In the genomic region with DNA sequence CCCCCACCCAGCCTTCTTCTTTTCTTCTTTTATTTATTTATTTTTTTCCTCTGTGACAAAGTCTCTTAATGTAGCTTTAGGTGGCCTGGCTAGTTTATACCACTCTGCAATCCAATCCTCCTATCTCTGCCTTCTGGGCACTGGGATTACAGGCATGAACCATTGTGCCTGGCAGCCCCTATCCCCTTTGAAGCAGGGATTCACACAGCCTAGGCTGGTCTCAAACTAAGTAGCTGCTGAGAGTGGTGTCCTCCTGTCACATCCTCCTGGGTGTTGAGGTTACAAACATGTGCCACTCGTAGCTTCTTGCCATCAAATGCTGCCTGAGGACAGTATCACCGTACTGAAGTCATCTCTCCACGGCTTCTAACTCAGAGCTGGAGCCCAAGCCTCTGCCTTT, we compare ENCODE assay signal across 23 mouse cellular contexts. TPM values are rescaled to one million over a fixed set of nuclear protein-coding genes. Genes with fewer than 3 reads are reported as not detected.
DNase-seq lines count a peak whose midpoint lies in the region; ATAC-seq and TF ChIP-seq lines count a peak whose summit lies in the region.
"Had no signal": no experiment of that assay in that cellular context is flagged by ENCODE, and none has a peak within 500 bp of the region (broad histone marks: within the 10 kb centered on the region; RNA-seq: fewer than 3 reads in every experiment).

No protein-coding gene starts in this region.

- 16% methylated on average over 3 of the region's 3 CpGs for WGBS in forebrain, embryonic 12.5 days
- 11% methylated on average over 3 of the region's 3 CpGs for WGBS in forebrain, embryonic 14.5 days
- 36% methylated on average over 3 of the region's 3 CpGs for WGBS in hindbrain, embryonic 11.5 days
- WGBS in hindbrain, embryonic 13.5 days, result 27% methylated on average over 3 of the region's 3 CpGs
- WGBS in midbrain, embryonic 11.5 days, result 28% methylated on average over 3 of the region's 3 CpGs
- 30% methylated on average over 3 of the region's 3 CpGs for whole genome bisulfite sequencing in midbrain, postnatal 0 days
- 21% methylated on average over 3 of the region's 3 CpGs for WGBS in midbrain, embryonic 16.5 days

- no peak overlapping the region for H3K4me3 ChIP-seq in forebrain, embryonic 12.5 days (replicated peaks)
- no peak overlapping the region for H3K4me3 ChIP-seq in forebrain, embryonic 14.5 days (ENCODE audit: low read depth, low read length)
- no peak overlapping the region for H3K4me3 ChIP-seq in hindbrain, embryonic 11.5 days (ENCODE audit: low read depth, low read length)
- no peak overlapping the region for H3K4me3 ChIP-seq in hindbrain, embryonic 13.5 days
- no peak overlapping the region for H3K4me3 ChIP-seq in midbrain, embryonic 11.5 days (ENCODE audit: low read depth, low read length)
- H3K4me3 ChIP-seq in midbrain, postnatal 0 days (ENCODE audit: low read depth, low read length), result no peak overlapping the region
- no peak overlapping the region for H3K4me3 ChIP-seq in midbrain, embryonic 16.5 days (ENCODE audit: low read depth, low read length)
- H3K4me3 ChIP-seq: embryonic facial prominence, embryonic 12.5 days; embryonic facial prominence, embryonic 15.5 days had no signal

- TF ChIP-seq CTCF in midbrain, postnatal 0 days (IDR thresholded peaks at IDR 0.05), result no peak

- no peak overlapping the region for H3K9ac ChIP-seq in forebrain, embryonic 12.5 days
- H3K9ac ChIP-seq in forebrain, embryonic 14.5 days (ENCODE audit: low read length), result no peak overlapping the region
- H3K9ac ChIP-seq in hindbrain, embryonic 11.5 days (ENCODE audit: low read depth, low read length), result no peak overlapping the region
- H3K9ac ChIP-seq in hindbrain, embryonic 13.5 days, result no peak overlapping the region
- H3K9ac ChIP-seq in midbrain, embryonic 11.5 days (ENCODE audit: low read length), result no peak overlapping the region
- H3K9ac ChIP-seq in midbrain, postnatal 0 days (replicated peaks; ENCODE audit: low read length, poor library complexity, severe bottlenecking), result no peak overlapping the region
- no peak overlapping the region for H3K9ac ChIP-seq in midbrain, embryonic 16.5 days (ENCODE audit: low read depth, low read length)
- H3K9ac ChIP-seq: embryonic facial prominence, embryonic 12.5 days; embryonic facial prominence, embryonic 15.5 days had no signal

- H3K27ac ChIP-seq in forebrain, embryonic 12.5 days, result no peak overlapping the region
- H3K27ac ChIP-seq in forebrain, embryonic 14.5 days (ENCODE audit: low read depth, low read length), result no peak overlapping the region
- H3K27ac ChIP-seq in hindbrain, embryonic 11.5 days (ENCODE audit: low read depth, low read length), result no peak overlapping the region
- H3K27ac ChIP-seq in hindbrain, embryonic 13.5 days, result no peak overlapping the region
- no peak overlapping the region for H3K27ac ChIP-seq in midbrain, embryonic 11.5 days (ENCODE audit: low read depth, low read length)
- no peak overlapping the region for H3K27ac ChIP-seq in midbrain, postnatal 0 days (ENCODE audit: low read depth, low read length)
- no peak overlapping the region for H3K27ac ChIP-seq in midbrain, embryonic 16.5 days (ENCODE audit: low read length)
- H3K27ac ChIP-seq: embryonic facial prominence, embryonic 12.5 days; embryonic facial prominence, embryonic 15.5 days had no signal

- ATAC-seq in forebrain, embryonic 12.5 days (ENCODE audit: low FRiP score), result 0 out of 2 replicates have a peak, but pooled peaks have one; percentile 10
- no peak for ATAC-seq in forebrain, embryonic 14.5 days
- peak; percentile 35; the same call in 1 of the 2 replicates for ATAC-seq in hindbrain, embryonic 11.5 days (ENCODE audit: low FRiP score)
- no peak for ATAC-seq in hindbrain, embryonic 13.5 days (ENCODE audit: low FRiP score)
- peak; percentile 26; the same call in 1 of the 2 replicates for ATAC-seq in midbrain, embryonic 11.5 days (ENCODE audit: low FRiP score)
- ATAC-seq in midbrain, postnatal 0 days (ENCODE audit: low FRiP score), result no peak
- peak; percentile 48; the same call in 1 of the 2 replicates for ATAC-seq in midbrain, embryonic 16.5 days
- ATAC-seq: CD4-positive, CD25-positive, alpha-beta regulatory T cell, adult 4 months; intestine, postnatal 0 days had no signal

- no peaks in the 10 kb centered on the region for H3K36me3 ChIP-seq in forebrain, embryonic 12.5 days (replicated peaks)
- no peaks in the 10 kb centered on the region for H3K36me3 ChIP-seq in forebrain, embryonic 14.5 days (ENCODE audit: control insufficient read depth, insufficient read depth, low read length)
- no peaks in the 10 kb centered on the region for H3K36me3 ChIP-seq in hindbrain, embryonic 11.5 days (ENCODE audit: control insufficient read depth, insufficient read depth, low read length)
- H3K36me3 ChIP-seq in hindbrain, embryonic 13.5 days, result no peaks in the 10 kb centered on the region
- H3K36me3 ChIP-seq in midbrain, embryonic 11.5 days (ENCODE audit: control insufficient read depth, insufficient read depth, low read length), result no peaks in the 10 kb centered on the region
- H3K36me3 ChIP-seq in midbrain, postnatal 0 days (ENCODE audit: insufficient read depth, low read length), result no peaks in the 10 kb centered on the region
- H3K36me3 ChIP-seq in midbrain, embryonic 16.5 days (ENCODE audit: control insufficient read depth, insufficient read depth, low read length), result no peaks in the 10 kb centered on the region
- H3K36me3 ChIP-seq: embryonic facial prominence, embryonic 12.5 days; embryonic facial prominence, embryonic 15.5 days had no signal

- H3K9me3 ChIP-seq in forebrain, embryonic 12.5 days, result no peaks in the 10 kb centered on the region
- H3K9me3 ChIP-seq in forebrain, embryonic 14.5 days (replicated peaks; ENCODE audit: control insufficient read depth, low read length), result no peaks in the 10 kb centered on the region
- no peaks in the 10 kb centered on the region for H3K9me3 ChIP-seq in hindbrain, embryonic 11.5 days (ENCODE audit: control insufficient read depth, low read length)
- no peaks in the 10 kb centered on the region for H3K9me3 ChIP-seq in hindbrain, embryonic 13.5 days
- no peaks in the 10 kb centered on the region for H3K9me3 ChIP-seq in midbrain, embryonic 11.5 days (ENCODE audit: control insufficient read depth, low read length)
- no peaks in the 10 kb centered on the region for H3K9me3 ChIP-seq in midbrain, postnatal 0 days (ENCODE audit: low read length)
- no peaks in the 10 kb centered on the region for H3K9me3 ChIP-seq in midbrain, embryonic 16.5 days (replicated peaks; ENCODE audit: control insufficient read depth, low read length, poor library complexity, severe bottlenecking)
- H3K9me3 ChIP-seq: embryonic facial prominence, embryonic 12.5 days; embryonic facial prominence, embryonic 15.5 days had no signal

- H3K4me2 ChIP-seq in forebrain, embryonic 12.5 days, result no peak overlapping the region
- H3K4me2 ChIP-seq in forebrain, embryonic 14.5 days (ENCODE audit: low read length), result no peak overlapping the region
- H3K4me2 ChIP-seq in hindbrain, embryonic 11.5 days (replicated peaks; ENCODE audit: low read depth, low read length), result no peak overlapping the region
- H3K4me2 ChIP-seq in hindbrain, embryonic 13.5 days, result no peak overlapping the region
- no peak overlapping the region for H3K4me2 ChIP-seq in midbrain, embryonic 11.5 days
- H3K4me2 ChIP-seq in midbrain, postnatal 0 days (ENCODE audit: low read depth, low read length, poor library complexity, severe bottlenecking), result no peak overlapping the region
- H3K4me2 ChIP-seq in midbrain, embryonic 16.5 days (ENCODE audit: low read length), result no peak overlapping the region
- H3K4me2 ChIP-seq: embryonic facial prominence, embryonic 12.5 days; embryonic facial prominence, embryonic 15.5 days; heart, embryonic 11.5 days had no signal

- no peak for DNase-seq in forebrain, embryonic 14.5 days (ENCODE audit: low spot score)
- no peak for DNase-seq in hindbrain, embryonic 11.5 days (ENCODE audit: low spot score)
- peak; percentile 89 for DNase-seq in midbrain, embryonic 11.5 days (ENCODE audit: low spot score, missing footprints)
- DNase-seq in midbrain, postnatal 0 days (ENCODE audit: low spot score), result no peak
- no peak for DNase-seq in natural killer cell, adult 2 months (ENCODE audit: low spot score in 2 of 2)
- DNase-seq: adrenal gland, adult 2 months; adrenal gland, postnatal 14 days; cerebellum, adult 11 months; gastrocnemius, postnatal 14 days; heart, adult 11 months had no signal

- no peaks in the 10 kb centered on the region for H3K27me3 ChIP-seq in forebrain, embryonic 12.5 days
- H3K27me3 ChIP-seq in forebrain, embryonic 14.5 days (replicated peaks; ENCODE audit: control insufficient read depth, insufficient read depth, low read length), result no peaks in the 10 kb centered on the region
- no peaks in the 10 kb centered on the region for H3K27me3 ChIP-seq in hindbrain, embryonic 11.5 days (ENCODE audit: control insufficient read depth, insufficient read depth, low read length)
- no peaks in the 10 kb centered on the region for H3K27me3 ChIP-seq in hindbrain, embryonic 13.5 days
- H3K27me3 ChIP-seq in midbrain, embryonic 11.5 days (ENCODE audit: control insufficient read depth, insufficient read depth, low read length), result no peaks in the 10 kb centered on the region
- no peaks in the 10 kb centered on the region for H3K27me3 ChIP-seq in midbrain, postnatal 0 days (ENCODE audit: insufficient read depth, low read length)
- no peaks in the 10 kb centered on the region for H3K27me3 ChIP-seq in midbrain, embryonic 16.5 days (ENCODE audit: control insufficient read depth, insufficient read depth, low read depth, low read length)
- H3K27me3 ChIP-seq: embryonic facial prominence, embryonic 12.5 days; embryonic facial prominence, embryonic 15.5 days had no signal

- peaks cover 10% of the 10 kb centered on the region for H3K4me1 ChIP-seq in forebrain, embryonic 12.5 days
- H3K4me1 ChIP-seq in forebrain, embryonic 14.5 days (ENCODE audit: control insufficient read depth, insufficient read depth, low read length), result 0 out of 2 replicates have a peak, but pooled peaks cover 3% of the 10 kb centered on the region
- no peaks in the 10 kb centered on the region for H3K4me1 ChIP-seq in hindbrain, embryonic 11.5 days (replicated peaks; ENCODE audit: control insufficient read depth, insufficient read depth, low read length)
- peaks cover 8% of the 10 kb centered on the region for H3K4me1 ChIP-seq in hindbrain, embryonic 13.5 days (replicated peaks)
- H3K4me1 ChIP-seq in midbrain, embryonic 11.5 days (ENCODE audit: control insufficient read depth, insufficient read depth, low read length), result peaks cover 5% of the 10 kb centered on the region; the same call in 1 of the 2 replicates
- no peaks in the 10 kb centered on the region for H3K4me1 ChIP-seq in midbrain, postnatal 0 days (ENCODE audit: insufficient read depth, low read length)
- H3K4me1 ChIP-seq in midbrain, embryonic 16.5 days (ENCODE audit: control insufficient read depth, insufficient read depth, low read length), result no peaks in the 10 kb centered on the region
- H3K4me1 ChIP-seq: embryonic facial prominence, embryonic 12.5 days; embryonic facial prominence, embryonic 15.5 days had no signal

RNA-seq across cellular contexts. Expression of gene Slc34a2, which starts 41.7 kb away (rescaled TPM):
- polyA plus RNA-seq in forebrain, embryonic 12.5 days (2016; fragmentation: Nextera tagmentation; extraction: Ambion mirVana), result not detected in 2 replicates
- not detected in 2 replicates for polyA plus RNA-seq in forebrain, embryonic 14.5 days (2014; fragmentation: Nextera tagmentation; extraction: Ambion mirVana)
- not detected in 2 replicates for polyA plus RNA-seq in hindbrain, embryonic 11.5 days (2014; fragmentation: Nextera tagmentation; extraction: Ambion mirVana)
- polyA plus RNA-seq in hindbrain, embryonic 13.5 days (2015; fragmentation: Nextera tagmentation; extraction: Ambion mirVana), result not detected in 2 replicates
- polyA plus RNA-seq in midbrain, embryonic 11.5 days (2014; fragmentation: Nextera tagmentation; extraction: Ambion mirVana), result not detected in 2 replicates
- 0.47 and 0.77 TPM in 2 replicates for total RNA-seq in midbrain, postnatal 0 days (2014; rRNA removed)
- polyA plus RNA-seq in midbrain, postnatal 0 days (2015; fragmentation: Nextera tagmentation; extraction: Ambion mirVana), result 0.15 and 0.36 TPM in 2 replicates
- polyA plus RNA-seq in midbrain, embryonic 16.5 days (2015; fragmentation: Nextera tagmentation; extraction: Ambion mirVana), result 0.07 and 0.15 TPM in 2 replicates
- total RNA-seq: common myeloid progenitor, adult 5-6 weeks; gastrocnemius, adult 18-20 months; gastrocnemius, postnatal 14 days; hematopoietic stem cell, adult 5-6 weeks; MEL had no signal
- polyA plus RNA-seq: adrenal gland, adult 2 months; CD4-positive, CD25-positive, alpha-beta regulatory T cell, adult 4 months; heart, embryonic 11.5 days; heart, embryonic 14.5 days had no signal

Comparison
In these comparisons a context has a peak if more than half of its experiments do, and no peak if none do; other contexts are left out.
1. ATAC-seq: peak in forebrain, embryonic 12.5 days (single experiment), hindbrain, embryonic 11.5 days (single experiment), midbrain, embryonic 11.5 days (single experiment) and midbrain, embryonic 16.5 days (single experiment); none in forebrain, embryonic 14.5 days (single experiment), hindbrain, embryonic 13.5 days (single experiment) and midbrain, postnatal 0 days (single experiment).